Mouse (Mus musculus): ENCODE results near the gene Sfswap.
A peak's percentile ranks its signal among the peaks of the same experiment; 100 is the strongest.
"Not testable (repeated sequence)": the region's sequence is repeated elsewhere in the genome, so short reads cannot be mapped to it uniquely, and the experiment has no call there.

The Sfswap gene

GRCm38 (mm10) chr5:129584583-129585541 is 83.8 kb downstream of the Sfswap start:
- peak; percentile 11 to 25 for DNase-seq (ENCODE audit: low read depth in 2 of 2, low spot score in 2 of 2)

DNA sequence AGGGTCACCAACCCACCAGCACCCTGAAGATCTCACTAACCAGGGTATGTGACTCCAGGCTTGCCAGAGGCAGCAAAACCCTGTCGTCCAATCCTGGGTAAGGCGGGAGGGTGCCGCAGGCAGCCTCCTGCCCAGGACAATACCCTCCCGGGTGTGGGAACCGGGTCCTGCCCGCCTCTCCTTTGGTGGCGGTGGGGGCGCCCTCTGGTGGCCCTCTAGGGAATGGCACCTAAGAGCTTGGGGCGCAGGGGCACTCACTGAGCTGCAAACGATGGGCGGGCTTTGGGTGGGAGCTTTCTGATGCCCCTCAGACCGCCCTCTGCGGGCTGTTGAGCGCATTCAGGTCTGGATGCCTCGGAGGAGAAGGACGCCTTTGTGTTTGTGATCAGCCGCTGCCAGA is 85.0 kb downstream of the Sfswap start:
- peak; percentile 84 to 91 for DNase-seq (ENCODE audit: low read depth in 2 of 2, low spot score in 2 of 2)

DNA sequence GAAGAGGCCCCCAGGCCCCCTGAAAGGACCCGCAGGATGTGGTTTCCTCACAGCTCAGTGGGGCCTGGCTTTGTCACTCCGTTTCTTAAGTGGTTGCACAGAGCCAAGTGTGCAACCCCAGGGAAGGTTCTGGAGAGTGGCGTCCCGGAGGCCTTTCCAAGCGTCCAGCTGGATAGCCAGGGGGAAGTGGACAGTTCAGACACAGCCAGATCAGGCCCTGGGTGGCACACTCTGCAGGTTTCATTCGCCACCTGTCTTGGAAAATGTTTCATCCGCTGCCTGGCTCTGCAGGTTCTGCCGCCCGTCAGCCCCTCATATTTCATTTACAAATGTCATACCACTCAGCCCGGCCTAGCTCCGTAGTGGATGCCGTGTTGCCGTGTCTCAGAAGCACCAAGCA is 85.5 kb downstream of the Sfswap start:
- DNase-seq (ENCODE audit: low read depth in 2 of 2, low spot score in 2 of 2), result no peak

- no peak for DNase-seq (ENCODE audit: low read depth in 2 of 2, low spot score in 2 of 2)
Measured at GRCm38 (mm10) chr5:129590915-129591314, 89.9 kb downstream of the Sfswap start.

GRCm38 (mm10) chr5:129594116-129595114 is 93.4 kb downstream of the Sfswap start:
- peak; percentile 79 to 81 for DNase-seq (ENCODE audit: low read depth in 2 of 2, low spot score in 2 of 2)

- peak in 1 of 2 experiments; percentile 13 for DNase-seq (ENCODE audit: low read depth in 2 of 2, low spot score in 2 of 2)
Measured at GRCm38 (mm10) chr5:129602071-129602487, 101.1 kb downstream of the Sfswap start.

DNA sequence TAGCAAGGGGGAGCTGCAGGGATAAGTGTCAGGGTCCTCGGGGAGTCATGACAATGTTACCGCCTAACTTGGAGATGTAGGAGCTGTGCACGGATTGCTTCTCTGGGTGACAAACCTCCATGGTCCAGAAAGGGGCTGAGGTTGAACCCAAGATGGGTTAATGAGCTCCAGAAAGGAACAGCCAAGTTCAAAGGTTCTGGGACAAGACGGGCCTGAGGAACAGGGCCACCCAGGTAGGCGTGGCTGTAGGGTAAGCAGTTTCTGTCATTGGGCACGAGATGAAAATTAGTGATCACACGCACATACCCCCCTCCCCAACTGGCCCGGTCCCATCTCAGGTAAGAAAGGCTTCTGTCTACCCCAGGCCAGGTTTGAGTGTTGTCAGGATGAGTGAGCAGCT is 106.5 kb downstream of the Sfswap start:
- DNase-seq (ENCODE audit: low read depth in 2 of 2, low spot score in 2 of 2), result no peak

- peak; percentile 36 to 60 for DNase-seq (ENCODE audit: low read depth in 2 of 2, low spot score in 2 of 2)
Measured at GRCm38 (mm10) chr5:129611060-129611459, 110.0 kb downstream of the Sfswap start.

GRCm38 (mm10) chr5:129620600-129620999 is 119.6 kb downstream of the Sfswap start:
- DNase-seq (ENCODE audit: low read depth in 2 of 2, low spot score in 2 of 2), result not testable (repeated sequence)
